Mouse (Mus musculus) kidney, postnatal 36 days (tissue): Measurements from ENCODE around the gene Hsd17b1.
A peak's percentile ranks its signal among the peaks of the same experiment; 100 is the strongest.

Source experiments
- DNase-seq, 2 experiments: peaks; one replicate each; pipeline ENCODE4 v3.0.0; 2021 to 2022; ENCODE audit warnings: mixed read lengths in 2 of 2

Gene Hsd17b1

GRCm38 (mm10) chr11:101061049-101061448, 17.2 kb upstream of the Hsd17b1 start:
- no peak for DNase-seq

DNA sequence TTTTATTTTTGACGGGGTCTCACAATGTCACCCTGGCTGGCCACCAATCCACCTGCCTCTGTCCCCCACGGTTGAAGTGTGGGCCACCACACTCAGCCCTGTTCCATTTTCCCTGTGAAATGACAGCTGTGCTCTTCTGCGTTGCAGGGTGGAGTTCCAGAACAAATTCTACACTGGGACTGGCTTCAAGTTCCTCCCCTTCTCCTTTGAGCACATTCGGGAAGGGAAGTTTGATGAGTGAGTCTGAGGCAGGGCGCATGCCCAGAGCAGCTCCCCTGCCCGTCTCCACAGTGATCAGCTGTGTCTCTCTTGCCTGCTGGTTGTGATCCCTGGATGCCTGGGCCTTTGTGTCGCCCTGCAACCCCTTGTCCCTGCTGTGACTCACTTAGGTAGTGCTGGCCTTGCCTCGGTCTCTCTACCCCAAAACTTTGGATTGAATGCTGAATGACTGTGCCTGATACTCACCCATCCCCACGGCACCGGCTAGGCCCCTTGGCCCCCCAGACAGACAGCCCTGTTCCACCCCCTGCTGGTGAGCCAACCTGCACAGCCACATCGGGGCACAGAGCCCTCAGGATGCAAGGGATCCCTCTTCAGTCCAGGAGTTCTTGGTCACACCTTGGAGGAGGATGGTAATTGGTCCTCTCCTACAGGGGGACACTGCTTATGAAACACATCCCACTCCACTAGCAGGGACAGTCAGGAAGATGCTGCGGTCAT, 15.9 kb upstream of the Hsd17b1 start:
- peak in 1 of 2 experiments; percentile 45 for DNase-seq

DNA sequence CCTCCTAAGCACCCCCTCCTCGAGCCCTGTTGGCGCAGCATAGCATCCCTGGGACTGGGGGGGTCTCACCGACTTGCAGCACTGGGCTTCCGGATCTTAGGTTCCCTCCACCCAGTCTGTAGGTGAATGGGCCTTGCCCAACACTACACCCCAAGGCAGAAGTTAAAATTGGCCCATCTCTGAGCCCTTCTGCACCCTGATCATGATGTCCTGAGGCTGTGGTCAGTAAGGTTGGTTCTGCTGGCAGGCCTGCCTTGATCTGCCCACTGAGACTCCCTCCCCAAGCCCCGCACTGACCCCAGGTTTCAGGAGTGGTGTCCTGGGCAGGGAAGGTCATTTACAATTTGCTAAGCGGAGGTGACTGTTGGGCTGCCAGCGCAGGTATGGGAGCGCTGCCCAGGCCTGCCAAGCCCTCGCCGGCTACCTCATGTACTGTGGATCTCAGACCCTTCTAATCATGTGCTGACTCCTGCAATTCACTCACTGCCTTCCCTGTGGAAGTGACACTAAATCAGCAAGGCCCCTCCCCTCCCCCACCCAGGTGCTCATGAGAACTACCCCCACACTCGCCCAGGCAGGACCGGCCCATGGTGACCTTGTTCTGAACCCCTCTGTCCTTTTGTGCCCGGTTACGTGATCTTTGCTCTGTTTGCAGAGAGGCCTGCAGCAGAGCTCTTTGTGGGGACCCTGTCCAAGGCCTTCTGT, 15.1 kb upstream of the Hsd17b1 start:
- no peak for DNase-seq

DNA sequence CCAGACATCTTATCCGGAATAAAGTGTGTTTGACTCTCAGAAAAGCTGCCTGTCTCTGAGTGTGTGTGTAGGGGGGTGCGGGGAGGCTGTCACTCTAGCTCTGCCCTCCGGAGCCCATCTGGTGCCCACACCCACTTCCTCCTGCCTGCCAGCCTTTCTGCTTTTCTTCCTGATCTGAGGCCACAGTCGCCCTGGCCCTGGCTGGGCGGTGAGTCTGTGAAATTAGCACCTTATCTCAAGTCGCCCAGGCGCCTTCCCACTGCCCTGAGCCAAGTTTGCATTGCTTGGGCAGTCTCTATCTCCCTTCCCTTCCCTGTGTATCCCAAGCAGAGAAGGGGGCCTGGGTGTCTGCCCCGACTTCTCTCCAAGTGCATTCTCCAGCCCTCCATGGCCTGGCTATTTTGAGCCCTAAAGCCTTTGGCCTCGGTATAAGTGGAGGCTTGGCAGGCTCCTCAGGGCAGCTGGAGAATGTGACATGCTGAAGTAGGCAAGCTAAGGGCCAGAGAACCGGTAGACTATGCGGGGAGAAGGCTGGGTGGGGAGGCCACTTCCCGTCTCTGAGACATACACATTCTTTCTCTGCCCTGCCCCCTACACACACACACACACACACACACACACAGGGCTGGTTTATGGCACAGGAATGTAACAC, 14.4 kb upstream of the Hsd17b1 start:
- peak in 1 of 2 experiments; percentile 45 for DNase-seq

DNA sequence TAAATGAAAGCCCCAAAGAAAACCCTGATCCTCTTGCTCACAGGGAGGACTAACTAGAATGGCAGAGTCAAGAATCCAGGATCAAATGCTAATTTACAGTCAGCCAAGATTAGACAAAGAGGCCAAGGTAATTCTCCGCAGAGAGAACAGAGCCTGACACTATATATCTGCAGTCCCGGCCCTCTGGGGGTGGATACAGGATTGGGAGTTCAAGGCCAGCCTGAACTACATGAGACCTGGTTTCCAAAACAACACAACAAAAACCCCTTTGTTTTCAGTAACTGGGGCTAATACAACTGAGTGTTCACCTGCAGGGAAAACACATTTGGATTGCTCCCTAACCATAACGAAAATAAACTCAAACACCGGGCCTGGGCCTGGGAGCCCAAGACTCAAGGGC, 13.7 kb upstream of the Hsd17b1 start:
- no peak for DNase-seq

GRCm38 (mm10) chr11:101065002-101065401, 13.2 kb upstream of the Hsd17b1 start:
- no peak for DNase-seq

GRCm38 (mm10) chr11:101066549-101067412, 11.4 kb upstream of the Hsd17b1 start:
- DNase-seq, result peak; percentile 89 to 94

GRCm38 (mm10) chr11:101069391-101070188, 8.6 kb upstream of the Hsd17b1 start, which contains the start of gene Naglu:
Naglu (plus strand) TSS chr11:101070012.
- DNase-seq, result peak; percentile 98

DNA sequence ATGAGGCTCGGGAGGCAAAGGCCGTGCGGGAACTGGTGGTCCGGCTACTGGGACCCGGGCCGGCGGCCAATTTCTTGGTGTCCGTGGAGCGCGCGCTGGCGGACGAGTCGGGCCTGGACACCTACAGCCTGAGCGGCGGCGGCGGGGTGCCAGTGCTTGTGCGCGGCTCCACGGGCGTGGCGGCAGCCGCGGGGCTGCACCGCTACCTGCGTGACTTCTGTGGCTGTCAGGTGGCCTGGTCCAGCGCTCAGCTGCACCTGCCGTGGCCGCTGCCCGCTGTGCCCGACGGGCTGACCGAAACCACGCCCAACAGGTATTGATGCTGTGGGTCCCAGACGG, 8.1 kb upstream of the Hsd17b1 start:
- DNase-seq, result no peak

GRCm38 (mm10) chr11:101070987-101071386, 7.2 kb upstream of the Hsd17b1 start:
- DNase-seq, result no peak

- no peak for DNase-seq
Observed at GRCm38 (mm10) chr11:101071810-101072428, 6.3 kb upstream of the Hsd17b1 start.

GRCm38 (mm10) chr11:101079746-101080145, 1.5 kb downstream of the Hsd17b1 start:
- DNase-seq, result no peak

GRCm38 (mm10) chr11:101080421-101080820, 2.2 kb downstream of the Hsd17b1 start:
- no peak for DNase-seq

DNA sequence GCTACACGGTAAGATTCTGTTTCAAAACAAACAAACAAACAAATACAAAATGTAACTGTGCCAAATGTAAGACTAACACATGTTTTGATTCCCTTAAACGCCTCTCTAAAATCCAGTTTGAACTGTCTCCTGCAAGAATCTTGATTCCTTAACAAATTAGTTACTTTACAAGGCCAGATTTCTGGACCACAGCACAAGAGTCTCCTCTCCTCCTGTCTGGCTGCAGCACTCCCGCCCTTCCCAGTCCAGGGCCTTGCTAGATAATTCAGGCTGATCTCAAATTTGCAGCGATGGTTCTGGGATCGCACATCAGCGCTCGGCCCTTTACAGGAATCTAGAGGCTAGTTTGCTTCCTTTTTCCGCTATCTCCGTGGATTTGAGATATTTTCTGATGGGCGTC, 3.4 kb downstream of the Hsd17b1 start:
- DNase-seq, result peak in 1 of 2 experiments; percentile 46

DNA sequence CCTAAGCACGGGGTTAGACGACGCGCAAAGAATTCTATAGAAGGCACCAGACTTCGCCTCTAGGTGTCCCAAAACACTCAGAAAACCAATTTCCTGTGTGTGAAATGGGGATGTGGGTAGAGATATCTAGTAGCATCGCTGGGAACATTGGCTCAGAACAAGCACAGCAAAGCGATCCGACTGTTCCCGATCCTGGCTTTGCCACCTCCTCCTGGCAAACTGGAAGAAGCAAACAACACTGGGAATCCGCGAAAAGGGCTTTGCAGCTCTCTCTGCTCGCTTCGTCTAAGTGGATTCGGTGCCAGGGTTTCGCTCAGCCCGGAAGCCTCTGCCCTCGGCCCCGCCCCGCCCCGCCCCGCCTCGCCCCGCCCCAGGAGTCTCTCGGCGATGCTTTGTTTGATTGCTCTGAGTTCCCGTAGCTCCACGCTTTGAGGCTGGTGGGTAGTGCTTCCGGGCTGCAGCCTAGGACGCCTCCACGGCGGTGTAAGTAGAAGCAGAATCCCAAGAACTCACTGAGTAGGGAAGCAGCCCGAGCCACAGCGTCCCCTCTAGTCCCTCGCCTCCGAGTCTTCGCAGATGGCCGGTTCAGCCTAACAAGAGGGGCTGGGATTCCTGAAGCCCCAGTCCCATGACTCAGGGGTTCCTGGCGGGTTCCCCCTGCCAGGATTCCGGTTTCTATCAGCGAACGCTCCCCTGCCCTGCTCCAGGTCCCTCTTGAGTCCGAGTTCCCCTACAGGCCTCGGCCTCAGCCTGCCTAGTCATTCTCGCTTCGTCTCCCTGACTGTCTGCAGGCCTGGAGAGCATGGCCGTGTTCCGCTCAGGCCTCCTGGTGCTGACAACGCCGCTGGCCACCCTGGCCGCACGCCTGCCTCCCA, 4.2 kb downstream of the Hsd17b1 start, which contains the start of gene Coasy:
Gene Coasy (plus strand): TSS at position 358 of the 875 bp plus-strand sequence.
- DNase-seq, result peak; percentile 89 to 91

DNA sequence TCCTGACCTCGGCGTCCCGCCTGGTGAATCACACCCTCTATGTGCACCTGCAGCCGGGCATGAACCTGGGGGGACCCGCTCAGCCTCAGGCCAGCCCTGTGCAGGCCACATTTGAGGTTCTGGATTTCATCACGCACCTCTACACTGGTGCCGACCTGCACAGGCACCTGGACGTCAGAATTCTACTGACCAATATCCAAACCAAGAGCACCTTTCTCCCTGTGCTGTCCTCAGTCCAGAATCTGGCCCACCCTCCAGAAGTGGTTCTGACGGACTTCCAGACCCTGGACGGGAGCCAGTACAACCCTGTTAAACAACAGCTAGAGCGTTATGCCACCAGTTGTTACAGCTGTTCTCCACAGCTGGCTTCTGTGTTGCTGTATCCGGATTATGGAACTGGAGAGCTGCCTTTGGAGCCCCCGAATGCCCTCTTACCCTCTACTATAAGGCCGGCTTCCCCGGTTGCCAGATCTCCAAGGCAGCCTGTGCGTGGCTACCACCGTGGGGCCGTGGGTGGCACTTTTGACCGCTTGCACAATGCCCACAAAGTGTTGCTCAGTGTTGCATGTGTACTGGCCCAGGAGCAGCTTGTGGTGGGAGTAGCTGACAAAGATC, 5.0 kb downstream of the Hsd17b1 start:
- DNase-seq, result peak; percentile 79 to 87

GRCm38 (mm10) chr11:101084246-101084645, 6.0 kb downstream of the Hsd17b1 start:
- DNase-seq, result no peak

DNA sequence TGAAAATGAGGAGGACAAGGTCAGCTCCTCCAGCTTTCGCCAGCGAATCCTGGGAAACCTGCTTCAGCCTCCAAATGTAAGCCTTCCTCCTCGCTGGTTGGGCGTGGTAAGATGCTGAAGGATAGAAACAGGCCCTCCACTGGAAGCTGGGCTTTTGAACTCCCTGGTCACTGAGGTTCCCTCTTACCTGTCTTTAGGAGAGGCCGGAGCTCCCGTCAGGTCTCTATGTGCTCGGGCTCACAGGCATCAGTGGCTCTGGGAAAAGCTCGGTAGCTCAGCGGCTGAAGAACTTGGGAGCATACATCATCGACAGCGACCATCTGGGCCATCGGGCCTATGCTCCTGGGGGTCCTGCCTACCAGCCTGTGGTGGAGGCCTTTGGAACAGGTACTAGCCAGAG, 6.6 kb downstream of the Hsd17b1 start:
- no peak for DNase-seq

GRCm38 (mm10) chr11:101085617-101086322, 7.6 kb downstream of the Hsd17b1 start:
- DNase-seq, result peak; percentile 57 to 68
